Mouse (Mus musculus): ENCODE measurements around the gene Ulk4. TPM values are rescaled to one million over a fixed set of nuclear protein-coding genes. Genes with fewer than 3 reads are reported as not detected.
"Not testable (repeated sequence)": the region's sequence is repeated elsewhere in the genome, so short reads cannot be mapped to it uniquely, and the experiment has no call there.

The Ulk4 gene
- polyA plus RNA-seq, 1 experiment from 2014 or later = 143 TPM

DNA sequence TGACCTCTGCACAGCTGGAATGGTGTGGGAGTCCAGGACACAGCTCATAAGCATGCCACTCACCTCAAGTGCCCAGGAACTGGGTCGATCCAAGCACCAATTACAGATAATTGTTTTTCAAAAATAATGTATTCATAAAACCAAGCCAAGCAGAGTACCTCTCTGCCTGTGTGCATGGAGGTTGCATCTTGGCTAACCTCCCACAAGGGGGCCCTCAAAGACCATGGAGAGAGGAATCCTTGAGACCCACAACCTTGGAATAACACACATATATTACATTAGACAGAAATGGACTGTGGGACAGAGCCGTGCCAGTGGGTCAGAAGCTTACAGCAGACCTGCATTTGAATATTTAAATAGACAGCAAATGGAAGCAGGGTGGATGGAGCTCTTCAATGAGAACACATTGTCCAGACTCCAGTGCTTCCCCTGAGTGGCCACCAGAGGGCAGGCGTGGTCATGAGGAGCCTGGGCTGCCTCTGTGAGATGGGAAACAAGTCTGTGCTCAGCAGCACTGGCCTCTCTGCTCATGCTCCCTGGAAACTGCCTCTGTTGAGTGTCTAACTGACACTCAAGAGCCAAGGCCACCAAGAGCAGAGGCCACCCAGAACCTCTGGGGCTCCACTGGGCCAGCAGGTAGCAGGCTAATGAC is 61.5 kb downstream of the Ulk4 start:
- no peaks in the 10 kb centered on the region for H3K9me3 ChIP-seq (replicated peaks)
- WGBS = 36% methylated on average over 3 of the region's 3 CpGs
- H3K27me3 ChIP-seq = no peaks in the 10 kb centered on the region
- no peak overlapping the region for H3K4me3 ChIP-seq (replicated peaks)
- no peak overlapping the region for H3K9ac ChIP-seq
- no peak for ATAC-seq (ENCODE audit: insufficient number of reproducible peaks, low FRiP score, low TSS enrichment, low read depth)
- H3K4me2 ChIP-seq (replicated peaks) = no peak overlapping the region
- H3K4me1 ChIP-seq = no peaks in the 10 kb centered on the region
- H3K36me3 ChIP-seq = no peaks in the 10 kb centered on the region; the same call in 1 of the 2 replicates
- H3K27ac ChIP-seq (replicated peaks) = no peak overlapping the region

DNA sequence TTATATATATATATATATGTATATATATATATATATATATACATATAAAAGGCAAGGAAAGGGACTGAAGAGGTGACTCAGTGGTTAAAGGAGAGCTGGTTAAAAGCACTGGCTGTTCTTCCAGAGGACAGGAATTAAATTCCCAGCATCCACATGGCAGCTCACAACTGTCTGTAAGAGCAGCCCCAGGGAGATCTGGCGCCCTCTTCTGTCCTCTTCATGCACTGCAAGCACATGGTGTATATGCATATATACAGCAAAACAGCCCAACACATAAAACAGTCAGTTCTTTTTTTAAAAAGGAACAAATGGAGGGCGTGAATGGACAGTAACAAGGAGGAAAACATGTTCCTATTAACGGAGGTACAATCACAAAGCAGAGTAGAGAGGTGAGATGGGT is 64.7 kb downstream of the Ulk4 start:
- no peak overlapping the region for H3K4me3 ChIP-seq (replicated peaks)
- ATAC-seq (ENCODE audit: insufficient number of reproducible peaks, low FRiP score, low TSS enrichment, low read depth) = no peak

DNA sequence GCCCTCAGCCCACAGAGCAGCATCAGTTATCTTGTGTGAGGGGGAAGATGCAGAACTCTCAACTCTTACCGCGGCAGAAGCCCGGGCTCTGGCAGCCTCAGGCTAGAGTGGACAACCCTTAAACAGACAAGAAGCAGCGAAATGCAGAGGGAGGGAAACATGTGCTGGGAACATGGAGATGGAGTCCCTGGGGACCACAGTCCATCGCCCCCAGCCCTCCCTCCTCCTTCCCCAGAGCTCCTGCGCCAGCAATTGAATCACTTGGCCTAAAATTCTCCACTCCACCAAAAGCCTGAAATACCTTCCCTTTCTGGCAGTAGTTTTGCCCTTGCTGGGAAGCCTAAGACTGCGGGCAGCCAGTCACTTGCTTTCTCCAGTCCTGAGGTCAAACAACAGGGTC is 72.0 kb downstream of the Ulk4 start:
- WGBS = 63% methylated on average over 7 of the region's 7 CpGs
- Histone ChIP-seq H3K9me3 (replicated peaks) (no peaks in the 10 kb centered on the region), H3K27ac (replicated peaks) (no peak overlapping the region), H3K4me1 (0 out of 2 replicates have a peak, but pooled peaks cover 2% of the 10 kb centered on the region), H3K4me3 (replicated peaks) (no peak overlapping the region), H3K4me2 (replicated peaks) (no peak overlapping the region), H3K36me3 (no peaks in the 10 kb centered on the region; the same call in 1 of the 2 replicates), H3K27me3 (no peaks in the 10 kb centered on the region), H3K9ac (no peak overlapping the region)
- no peak for ATAC-seq (ENCODE audit: insufficient number of reproducible peaks, low FRiP score, low TSS enrichment, low read depth)

More for the DNA sequence above, 64.7 kb downstream of the Ulk4 start:
- WGBS = 71% methylated on average over 3 of the region's 3 CpGs
- H3K4me1 ChIP-seq = no peaks in the 10 kb centered on the region
- no peak overlapping the region for H3K27ac ChIP-seq (replicated peaks)
- H3K27me3 ChIP-seq = no peaks in the 10 kb centered on the region
- no peaks in the 10 kb centered on the region; the same call in 1 of the 2 replicates for H3K36me3 ChIP-seq
- H3K4me2 ChIP-seq (replicated peaks) = no peak overlapping the region
- no peak overlapping the region for H3K9ac ChIP-seq
- no peaks in the 10 kb centered on the region for H3K9me3 ChIP-seq (replicated peaks)

DNA sequence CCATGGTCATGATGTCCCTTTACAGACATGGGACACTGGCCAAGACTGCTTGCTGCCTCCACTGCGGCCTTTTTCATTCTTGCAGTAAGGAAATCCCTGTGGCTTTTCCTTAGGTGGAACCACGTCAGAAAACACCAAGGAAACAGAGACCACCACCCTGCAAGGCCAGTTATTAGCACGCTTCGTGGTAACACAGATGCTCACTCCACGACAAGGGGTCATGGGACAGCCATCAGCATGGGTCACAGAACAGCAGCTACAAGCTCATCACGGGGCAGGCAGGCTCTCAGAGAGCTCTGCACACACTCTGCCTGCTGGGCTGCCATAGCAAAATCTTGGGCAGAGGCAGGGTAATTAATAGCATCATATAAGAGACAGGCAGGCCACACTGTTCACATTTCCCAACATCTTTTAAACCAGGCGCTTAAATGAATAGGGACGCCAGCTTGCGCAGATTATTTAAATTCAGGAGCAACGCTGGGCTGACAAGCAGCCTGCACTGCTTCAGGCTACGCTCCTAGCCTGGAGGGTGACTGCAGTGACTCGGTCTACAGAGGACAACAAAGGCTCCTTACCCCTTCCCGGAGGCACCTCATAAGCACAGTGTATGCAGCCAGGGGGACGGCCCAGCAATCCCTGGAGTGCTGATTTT is 72.7 kb downstream of the Ulk4 start:
- H3K4me2 ChIP-seq (replicated peaks) = no peak overlapping the region
- 0 out of 2 replicates have a peak, but pooled peaks cover 2% of the 10 kb centered on the region for H3K4me1 ChIP-seq
- no peak overlapping the region for H3K27ac ChIP-seq (replicated peaks)
- no peak overlapping the region for H3K4me3 ChIP-seq (replicated peaks)
- no peaks in the 10 kb centered on the region; the same call in 1 of the 2 replicates for H3K36me3 ChIP-seq
- H3K27me3 ChIP-seq = no peaks in the 10 kb centered on the region
- ATAC-seq (ENCODE audit: insufficient number of reproducible peaks, low FRiP score, low TSS enrichment, low read depth) = no peak
- 75% methylated on average over 14 of the region's 14 CpGs for WGBS
- no peak overlapping the region for H3K9ac ChIP-seq
- no peaks in the 10 kb centered on the region for H3K9me3 ChIP-seq (replicated peaks)

DNA sequence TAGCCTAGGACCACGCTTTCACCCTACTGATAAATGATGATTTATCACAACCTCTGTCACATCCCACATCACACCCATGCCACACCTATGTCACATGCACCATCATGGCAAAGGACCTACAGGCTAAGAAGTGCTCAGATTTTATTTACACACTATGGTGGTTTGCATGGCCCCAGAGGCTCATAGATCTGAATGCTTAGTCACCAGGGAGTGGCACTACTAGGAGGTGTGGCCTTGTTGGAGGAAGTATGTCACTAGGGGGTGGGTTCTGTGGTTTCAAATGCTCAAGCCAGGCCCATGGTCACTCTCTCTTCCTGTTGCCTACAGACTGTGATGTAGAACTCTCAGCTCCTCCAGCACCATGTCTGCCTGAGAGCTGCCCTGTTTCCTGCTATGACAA is 73.3 kb downstream of the Ulk4 start:
- Histone ChIP-seq H3K9me3 (replicated peaks) (no peaks in the 10 kb centered on the region), H3K27me3 (no peaks in the 10 kb centered on the region), H3K4me2 (replicated peaks) (no peak overlapping the region), H3K36me3 (no peaks in the 10 kb centered on the region; the same call in 1 of the 2 replicates), H3K9ac (no peak overlapping the region), H3K4me3 (replicated peaks) (no peak overlapping the region), H3K4me1 (0 out of 2 replicates have a peak, but pooled peaks cover 2% of the 10 kb centered on the region), H3K27ac (replicated peaks) (no peak overlapping the region)
- ATAC-seq (ENCODE audit: insufficient number of reproducible peaks, low FRiP score, low TSS enrichment, low read depth) = no peak
- WGBS = 95% methylated on average over 1 of the region's 1 CpGs

DNA sequence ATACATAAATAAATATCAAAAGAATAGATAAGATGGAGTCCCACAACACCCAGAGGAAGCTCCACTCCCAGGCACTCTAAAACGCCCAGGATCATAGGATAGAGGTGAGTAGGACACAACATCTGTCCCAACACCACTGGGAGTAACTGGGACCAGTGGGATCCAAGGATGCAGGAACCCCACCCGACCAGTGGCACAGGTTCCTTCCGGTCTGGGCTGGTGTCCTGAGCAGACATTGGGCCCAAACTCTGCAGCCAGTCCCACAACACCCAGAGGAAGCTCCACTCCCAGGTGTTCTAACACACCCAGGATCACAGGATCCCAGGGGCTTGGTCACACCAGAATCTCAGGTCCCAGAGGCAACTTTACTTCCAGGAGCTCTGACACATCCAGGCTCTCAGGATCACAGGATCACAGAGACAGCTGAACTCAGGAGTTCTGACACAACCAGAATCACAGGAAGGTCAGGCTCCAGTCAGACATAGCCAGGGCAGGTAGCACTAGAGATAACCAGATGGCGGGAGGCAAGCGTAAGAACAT is 77.8 kb downstream of the Ulk4 start:
- ATAC-seq (ENCODE audit: insufficient number of reproducible peaks, low FRiP score, low TSS enrichment, low read depth); H3K4me1 ChIP-seq; H3K36me3 ChIP-seq; H3K9ac ChIP-seq; H3K27ac ChIP-seq (replicated peaks); H3K9me3 ChIP-seq (replicated peaks); H3K4me2 ChIP-seq (replicated peaks); H3K4me3 ChIP-seq (replicated peaks); H3K27me3 ChIP-seq: not testable (repeated sequence)
- 80% methylated on average over 5 of the region's 5 CpGs for WGBS

DNA sequence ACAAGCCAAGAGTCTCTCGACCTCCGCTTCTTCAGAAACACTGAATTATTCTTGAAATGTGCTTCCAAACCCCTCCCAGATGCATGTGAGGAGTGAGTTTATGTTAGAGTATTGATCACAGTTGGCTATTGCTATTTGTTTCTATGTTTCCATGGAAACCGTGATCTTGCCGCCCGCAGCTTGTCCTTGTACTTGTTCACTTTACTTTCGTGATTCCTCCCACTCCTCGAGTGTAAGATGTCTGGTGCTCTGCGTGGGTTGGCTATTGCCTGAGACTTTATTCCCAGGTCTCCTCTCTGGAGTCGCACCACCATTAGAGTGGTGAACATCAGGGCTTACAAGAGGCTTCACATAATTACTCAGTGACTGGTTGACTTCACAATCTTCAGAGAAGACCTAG is 80.5 kb downstream of the Ulk4 start:
- no peak overlapping the region for H3K9ac ChIP-seq
- no peaks in the 10 kb centered on the region for H3K4me1 ChIP-seq
- no peaks in the 10 kb centered on the region for H3K27me3 ChIP-seq
- ATAC-seq (ENCODE audit: insufficient number of reproducible peaks, low FRiP score, low TSS enrichment, low read depth) = no peak
- peaks cover 7% of the 10 kb centered on the region for H3K9me3 ChIP-seq (replicated peaks)
- no peak overlapping the region for H3K27ac ChIP-seq (replicated peaks)
- no peak overlapping the region for H3K4me3 ChIP-seq (replicated peaks)
- H3K4me2 ChIP-seq (replicated peaks) = no peak overlapping the region
- H3K36me3 ChIP-seq = peaks cover 9% of the 10 kb centered on the region; the same call in 1 of the 2 replicates
- WGBS = 90% methylated on average over 9 of the region's 9 CpGs

DNA sequence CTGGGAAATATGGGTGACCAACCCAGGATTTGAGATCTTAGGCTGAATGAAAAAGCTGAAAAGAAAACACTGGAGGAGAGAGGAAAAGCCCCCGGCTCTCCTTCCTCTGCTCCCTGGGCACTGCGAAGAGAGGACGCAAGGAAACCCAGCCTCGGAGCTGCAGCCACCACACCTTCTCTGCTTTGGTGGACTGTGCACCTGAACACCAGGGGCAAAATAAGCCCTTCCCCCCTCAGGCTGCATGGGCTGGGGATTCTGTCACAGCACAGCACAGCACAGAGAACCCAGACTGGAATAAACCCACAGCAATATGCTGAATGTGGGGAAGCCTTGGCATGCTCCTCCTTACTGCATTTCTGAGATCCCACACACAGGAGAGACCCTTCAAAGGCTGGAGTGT is 81.9 kb downstream of the Ulk4 start:
- H3K9me3 ChIP-seq (replicated peaks) = peaks cover 7% of the 10 kb centered on the region
- no peaks in the 10 kb centered on the region for H3K4me1 ChIP-seq
- no peak overlapping the region for H3K27ac ChIP-seq (replicated peaks)
- peaks cover 12% of the 10 kb centered on the region; the same call in 1 of the 2 replicates for H3K36me3 ChIP-seq
- WGBS = 95% methylated on average over 4 of the region's 4 CpGs
- H3K4me3 ChIP-seq (replicated peaks) = no peak overlapping the region
- no peak overlapping the region for H3K9ac ChIP-seq
- H3K27me3 ChIP-seq = no peaks in the 10 kb centered on the region
- ATAC-seq (ENCODE audit: insufficient number of reproducible peaks, low FRiP score, low TSS enrichment, low read depth) = no peak
- no peak overlapping the region for H3K4me2 ChIP-seq (replicated peaks)

DNA sequence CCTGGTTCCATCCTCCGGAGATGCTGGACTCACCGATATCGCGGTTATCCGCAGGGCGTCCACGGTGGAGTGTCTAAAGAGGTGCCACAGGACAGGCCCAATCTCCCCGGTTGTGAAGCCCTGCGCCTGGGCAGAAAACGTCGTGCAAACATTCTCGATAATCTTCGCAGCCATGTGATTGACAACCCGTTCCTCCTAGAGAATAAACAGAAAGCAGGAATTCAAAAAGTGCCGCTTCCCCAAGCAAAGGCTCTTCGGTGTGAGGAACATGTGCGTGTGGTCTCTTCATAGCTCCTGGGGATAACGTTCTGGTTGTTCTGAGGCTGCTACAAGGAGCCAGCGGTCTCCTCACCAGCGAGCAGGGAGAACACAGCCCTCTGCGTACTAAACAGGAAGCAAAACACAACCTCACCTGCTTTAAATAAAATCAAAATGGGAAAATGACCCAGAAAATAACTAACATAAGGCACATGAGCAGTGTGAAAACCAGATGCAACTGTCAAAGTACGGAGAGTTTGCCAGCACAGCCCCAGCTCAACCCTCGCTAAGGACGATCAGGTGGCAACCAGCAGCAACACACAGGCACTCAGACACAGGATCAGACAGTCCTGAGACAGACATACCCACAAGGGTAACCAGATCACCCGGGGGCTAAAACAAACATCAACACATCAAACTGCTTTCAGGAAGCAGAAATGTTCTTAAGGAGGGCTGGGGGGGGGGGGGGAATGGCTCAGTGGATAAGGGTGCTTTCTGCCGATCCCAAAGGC is 84.2 kb downstream of the Ulk4 start:
- Histone ChIP-seq H3K4me3 (replicated peaks) (no peak overlapping the region), H3K4me2 (replicated peaks) (no peak overlapping the region), H3K4me1 (no peaks in the 10 kb centered on the region), H3K27me3 (no peaks in the 10 kb centered on the region), H3K36me3 (peaks cover 12% of the 10 kb centered on the region; the same call in 1 of the 2 replicates), H3K9ac (no peak overlapping the region), H3K27ac (replicated peaks) (no peak overlapping the region), H3K9me3 (replicated peaks) (peaks cover 7% of the 10 kb centered on the region)
- no peak for ATAC-seq (ENCODE audit: insufficient number of reproducible peaks, low FRiP score, low TSS enrichment, low read depth)
- 78% methylated on average over 26 of the region's 26 CpGs for WGBS

DNA sequence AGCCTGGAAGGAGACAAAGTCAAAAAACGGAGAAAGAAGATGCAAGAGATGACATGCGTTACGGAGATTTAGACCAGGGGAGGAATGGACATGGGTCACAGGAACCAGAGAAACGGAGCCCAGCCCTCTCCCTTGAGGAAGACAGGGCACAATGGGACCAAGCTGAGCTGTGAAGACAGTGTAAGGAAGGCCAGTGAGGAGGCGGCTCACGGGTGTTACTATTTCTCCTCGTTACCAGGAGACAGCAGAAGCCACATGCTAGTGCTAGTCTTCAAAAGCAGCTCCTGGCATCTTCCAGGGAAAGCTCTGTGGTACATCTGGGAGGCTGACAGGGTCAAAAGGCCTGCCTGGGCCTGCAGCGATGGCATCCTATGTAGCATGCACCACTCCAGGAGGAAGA is 89.2 kb downstream of the Ulk4 start:
- Histone ChIP-seq H3K4me1 (no peaks in the 10 kb centered on the region), H3K4me2 (replicated peaks) (no peak overlapping the region), H3K9ac (no peak overlapping the region), H3K27me3 (no peaks in the 10 kb centered on the region), H3K4me3 (replicated peaks) (no peak overlapping the region), H3K9me3 (replicated peaks) (no peaks in the 10 kb centered on the region), H3K36me3 (peaks cover 12% of the 10 kb centered on the region; the same call in 1 of the 2 replicates), H3K27ac (replicated peaks) (no peak overlapping the region)
- no peak for ATAC-seq (ENCODE audit: insufficient number of reproducible peaks, low FRiP score, low TSS enrichment, low read depth)
- WGBS = 73% methylated on average over 8 of the region's 8 CpGs

DNA sequence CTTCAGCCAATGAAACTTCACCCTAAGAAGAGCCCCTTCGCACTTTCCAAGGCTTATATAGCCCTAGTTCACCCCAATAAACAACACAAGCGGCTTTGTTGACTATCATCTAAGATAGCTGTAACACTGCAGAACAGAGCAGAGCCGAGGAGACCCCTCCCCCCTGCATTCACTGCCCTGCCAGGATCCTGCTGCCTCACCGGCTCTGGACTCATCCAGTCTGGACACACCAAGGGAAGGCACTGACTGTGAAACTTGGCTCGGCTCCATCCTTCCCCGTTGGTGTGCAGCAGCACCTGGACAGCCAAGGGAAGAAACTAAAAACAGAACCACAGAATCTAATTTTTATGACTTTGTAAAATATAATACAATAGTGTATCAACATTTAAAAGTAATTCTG is 91.2 kb downstream of the Ulk4 start:
- Histone ChIP-seq H3K9ac (no peak overlapping the region), H3K4me2 (replicated peaks) (no peak overlapping the region), H3K4me3 (replicated peaks) (no peak overlapping the region), H3K4me1 (no peaks in the 10 kb centered on the region), H3K9me3 (replicated peaks) (no peaks in the 10 kb centered on the region), H3K27ac (replicated peaks) (no peak overlapping the region), H3K36me3 (no peaks in the 10 kb centered on the region), H3K27me3 (no peaks in the 10 kb centered on the region)
- ATAC-seq (ENCODE audit: insufficient number of reproducible peaks, low FRiP score, low TSS enrichment, low read depth) = no peak
- 57% methylated on average over 6 of the region's 6 CpGs for WGBS
